Mouse (Mus musculus): ENCODE results near the gene Prtn3.

The Prtn3 gene

GRCm38 (mm10) chr10:79909092-79909922 is 35.0 kb downstream of the Prtn3 start:
- in situ Hi-C loops (cut with MboI, MseI): no loop called here

GRCm38 (mm10) chr10:79910556-79910955 is 36.3 kb downstream of the Prtn3 start, which contains the start of gene Gm26602:
Gene Gm26602, plus strand, starts transcription at chr10:79910856.
- in situ Hi-C loops (cut with MboI, MseI): loop anchor here (10.0 kb wide), 1 partner anchor 1336 kb away; the partner anchor contains the start of gene Ilvbl

GRCm38 (mm10) chr10:79912412-79912811 is 38.1 kb downstream of the Prtn3 start:
- in situ Hi-C loops (cut with MboI, MseI): loop anchor here (10.0 kb wide), 1 partner anchor 1338 kb away; the partner anchor contains the start of gene Ilvbl

GRCm38 (mm10) chr10:79914131-79914947 is 40.1 kb downstream of the Prtn3 start:
- in situ Hi-C loops (cut with MboI, MseI): loop anchor here (10.0 kb wide), 1 partner anchor 1340 kb away; the partner anchor contains the start of gene Ilvbl

GRCm38 (mm10) chr10:79914948-79915596 is 40.8 kb downstream of the Prtn3 start:
- in situ Hi-C loops (cut with MboI, MseI): loop anchor here (10.0 kb wide), 1 partner anchor 1340 kb away; the partner anchor contains the start of gene Ilvbl

DNA sequence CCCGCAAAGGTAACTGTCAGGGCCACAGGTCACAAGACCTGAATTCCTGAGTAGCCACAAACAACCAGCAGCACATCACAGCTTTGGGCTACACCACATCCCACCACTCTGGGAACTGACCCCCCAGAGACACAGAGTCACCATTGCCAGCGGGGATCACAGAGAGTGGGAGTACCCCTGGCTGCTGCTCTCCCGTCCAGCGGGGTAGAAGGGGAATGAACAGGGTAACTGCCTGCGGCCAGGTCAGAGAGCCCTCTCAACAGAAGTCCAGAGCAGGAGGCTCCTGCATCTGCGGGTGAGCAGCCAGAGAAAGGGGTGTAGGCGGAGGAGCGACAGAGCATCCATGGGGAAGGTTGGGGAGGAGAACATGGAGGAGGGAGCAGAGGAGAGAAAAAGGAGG is 41.8 kb downstream of the Prtn3 start:
- in situ Hi-C loops (cut with MboI, MseI): loop anchor here (10.0 kb wide), 1 partner anchor 1341 kb away; the partner anchor contains the start of gene Ilvbl

GRCm38 (mm10) chr10:79916808-79917531 is 42.7 kb downstream of the Prtn3 start, which contains the start of gene Kiss1r:
Gene Kiss1r, plus strand, starts transcription at chr10:79916971.
- in situ Hi-C loops (cut with MboI, MseI): loop anchor here (10.0 kb wide), 1 partner anchor 1342 kb away; the partner anchor contains the start of gene Ilvbl

DNA sequence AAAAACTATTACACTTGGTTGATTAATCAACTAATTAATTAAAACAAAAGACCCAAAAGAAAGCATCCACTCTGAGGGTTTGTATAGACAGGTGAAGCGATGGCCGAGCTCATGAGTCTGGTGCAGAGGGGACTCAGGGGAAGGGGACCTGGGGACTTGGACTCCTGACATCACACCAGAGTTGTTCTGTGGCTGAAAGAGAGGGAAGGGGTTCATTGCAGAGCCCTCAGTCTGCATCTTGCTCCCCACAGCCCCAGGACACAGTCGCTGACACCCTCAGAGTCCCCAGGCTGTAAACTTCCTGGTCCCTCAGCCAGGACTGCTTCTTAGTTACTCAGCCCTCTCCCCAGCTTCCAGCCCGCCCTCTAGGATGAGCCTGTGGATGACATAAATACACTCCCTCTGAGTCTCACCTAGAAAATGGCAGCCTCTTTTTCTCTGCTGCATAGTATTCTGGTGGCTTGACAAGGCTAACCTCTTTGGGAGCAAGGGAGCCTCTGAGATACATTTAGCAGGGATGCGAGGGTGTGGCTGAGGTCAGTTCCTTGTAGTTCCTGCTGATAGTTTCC is 43.3 kb downstream of the Prtn3 start:
- in situ Hi-C loops (cut with MboI, MseI): loop anchor here (10.0 kb wide), 1 partner anchor 1343 kb away; the partner anchor contains the start of gene Ilvbl

DNA sequence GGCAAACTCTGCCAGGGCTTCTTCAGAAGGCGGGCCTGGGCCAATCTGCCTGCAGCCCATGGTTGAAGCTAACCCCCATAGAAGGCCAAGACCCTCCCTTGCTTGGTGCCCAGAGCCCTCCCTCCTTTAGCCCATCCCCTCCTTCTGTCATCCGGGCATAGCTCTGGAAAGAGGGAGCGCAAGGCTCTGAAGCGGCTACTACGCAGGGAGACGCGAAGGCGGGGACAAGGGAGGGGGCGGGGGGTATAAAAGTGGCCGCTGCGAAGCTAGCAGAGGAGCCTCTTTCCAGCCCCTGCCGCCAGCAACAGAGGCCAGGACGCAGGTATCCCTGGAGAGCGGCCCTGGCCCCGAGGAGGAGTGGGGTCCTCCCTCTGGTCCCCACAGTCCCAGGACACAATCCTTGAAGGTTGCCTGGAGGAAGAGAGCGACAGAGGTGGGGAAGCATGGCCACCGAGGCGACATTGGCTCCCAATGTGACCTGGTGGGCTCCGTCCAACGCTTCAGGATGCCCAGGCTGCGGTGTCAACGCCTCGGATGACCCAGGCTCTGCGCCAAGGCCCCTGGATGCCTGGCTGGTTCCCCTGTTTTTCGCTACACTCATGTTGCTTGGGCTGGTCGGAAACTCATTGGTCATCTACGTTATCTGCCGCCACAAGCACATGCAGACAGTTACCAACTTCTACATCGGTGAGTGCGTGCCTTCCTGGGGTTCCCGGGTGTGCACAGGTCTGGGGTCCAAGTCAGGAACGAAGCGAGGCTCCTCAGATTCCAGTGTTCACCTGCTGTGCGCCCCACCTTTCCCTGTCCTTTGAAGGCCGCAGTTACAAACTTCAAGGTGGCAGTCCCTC is 44.2 kb downstream of the Prtn3 start:
- in situ Hi-C loops (cut with MboI, MseI): loop anchor here (10.0 kb wide), 1 partner anchor 1344 kb away; the partner anchor contains the start of gene Ilvbl

DNA sequence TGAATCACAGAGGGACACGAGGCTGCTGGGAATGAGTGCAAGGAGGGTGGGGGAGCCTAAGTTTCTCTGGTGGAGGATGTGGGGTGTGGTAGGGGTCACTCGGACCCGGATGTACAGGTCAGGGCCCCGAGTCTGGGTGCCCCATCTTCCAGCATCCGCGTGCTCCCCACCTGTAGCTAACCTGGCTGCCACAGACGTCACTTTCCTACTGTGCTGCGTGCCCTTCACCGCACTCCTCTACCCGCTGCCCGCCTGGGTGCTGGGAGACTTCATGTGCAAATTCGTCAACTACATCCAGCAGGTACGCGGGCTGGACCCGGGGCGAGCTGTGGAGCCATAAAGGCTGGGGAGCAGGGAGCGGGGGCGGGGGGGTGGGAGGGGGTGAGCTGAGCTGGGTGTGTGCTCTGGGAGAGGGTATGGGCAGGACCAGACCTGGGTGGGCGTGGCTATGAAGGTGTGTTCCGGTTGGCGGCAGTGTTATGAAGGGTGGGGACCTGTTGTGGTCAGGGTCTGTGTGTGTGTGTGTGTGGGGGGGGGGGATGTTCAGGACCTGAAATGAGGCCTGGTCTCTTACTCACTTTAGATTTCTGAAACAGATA is 45.1 kb downstream of the Prtn3 start:
- in situ Hi-C loops (cut with MboI, MseI): loop anchor here (10.0 kb wide), 1 partner anchor 1345 kb away; the partner anchor contains the start of gene Ilvbl

GRCm38 (mm10) chr10:79920056-79920890 is 46.0 kb downstream of the Prtn3 start:
- in situ Hi-C loops (cut with MboI, MseI): no loop called here

GRCm38 (mm10) chr10:79920958-79921535 is 46.8 kb downstream of the Prtn3 start, which contains the start of gene R3hdm4:
Gene R3hdm4, minus strand, starts transcription at chr10:79921208.
- in situ Hi-C loops (cut with MboI, MseI): no loop called here

DNA sequence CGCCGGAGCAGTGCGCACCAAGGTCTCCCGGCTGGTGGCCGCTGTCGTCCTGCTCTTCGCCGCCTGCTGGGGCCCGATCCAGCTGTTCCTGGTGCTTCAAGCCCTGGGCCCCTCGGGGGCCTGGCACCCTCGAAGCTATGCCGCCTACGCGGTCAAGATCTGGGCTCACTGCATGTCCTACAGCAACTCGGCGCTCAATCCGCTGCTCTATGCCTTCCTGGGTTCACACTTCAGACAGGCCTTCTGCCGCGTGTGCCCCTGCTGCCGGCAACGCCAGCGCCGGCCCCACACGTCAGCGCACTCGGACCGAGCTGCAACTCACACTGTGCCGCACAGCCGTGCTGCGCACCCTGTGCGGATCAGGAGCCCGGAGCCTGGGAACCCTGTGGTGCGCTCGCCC is 47.3 kb downstream of the Prtn3 start:
- in situ Hi-C loops (cut with MboI, MseI): no loop called here

DNA sequence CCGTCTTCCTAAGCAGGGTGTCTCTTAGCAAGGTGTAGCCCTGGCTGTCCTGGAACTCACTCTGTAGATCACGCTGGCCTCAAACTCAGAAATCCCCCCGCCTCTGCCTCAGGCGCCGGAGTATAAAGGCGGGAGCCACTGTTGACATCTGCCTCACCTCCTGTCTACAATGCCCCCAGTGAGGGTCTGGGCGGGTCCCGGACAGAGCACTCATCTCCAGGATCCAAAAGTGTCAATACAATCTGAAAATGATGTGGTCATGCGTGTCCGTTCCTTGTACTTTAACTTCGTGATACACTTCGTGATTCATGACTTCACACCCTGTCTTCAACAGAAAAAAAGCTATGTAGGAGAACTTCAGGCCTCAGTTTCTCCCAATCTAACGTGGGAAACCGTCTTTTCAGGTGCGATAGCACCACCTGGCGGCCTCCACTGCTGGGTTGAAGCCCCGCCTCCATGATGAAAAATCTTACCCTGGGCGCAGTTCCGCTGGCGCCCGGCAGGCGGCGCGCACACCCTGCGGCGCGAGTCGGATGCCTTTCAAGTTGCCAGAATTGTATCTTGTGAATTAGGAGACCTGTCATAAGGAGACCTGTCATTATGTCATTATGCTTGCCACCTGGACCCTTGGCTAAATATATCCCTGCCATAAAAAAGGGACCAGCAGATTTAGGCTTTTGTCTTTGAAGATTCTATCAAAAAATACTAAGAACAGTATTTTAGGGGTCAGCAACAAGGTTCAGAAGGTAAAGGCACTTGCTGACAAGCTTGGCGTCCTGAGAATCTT is 50.9 kb downstream of the Prtn3 start:
- in situ Hi-C loops (cut with MboI, MseI): loop anchor here (5.0 kb wide), 1 partner anchor 92 kb away; the partner anchor contains the start of gene Arhgap45

DNA sequence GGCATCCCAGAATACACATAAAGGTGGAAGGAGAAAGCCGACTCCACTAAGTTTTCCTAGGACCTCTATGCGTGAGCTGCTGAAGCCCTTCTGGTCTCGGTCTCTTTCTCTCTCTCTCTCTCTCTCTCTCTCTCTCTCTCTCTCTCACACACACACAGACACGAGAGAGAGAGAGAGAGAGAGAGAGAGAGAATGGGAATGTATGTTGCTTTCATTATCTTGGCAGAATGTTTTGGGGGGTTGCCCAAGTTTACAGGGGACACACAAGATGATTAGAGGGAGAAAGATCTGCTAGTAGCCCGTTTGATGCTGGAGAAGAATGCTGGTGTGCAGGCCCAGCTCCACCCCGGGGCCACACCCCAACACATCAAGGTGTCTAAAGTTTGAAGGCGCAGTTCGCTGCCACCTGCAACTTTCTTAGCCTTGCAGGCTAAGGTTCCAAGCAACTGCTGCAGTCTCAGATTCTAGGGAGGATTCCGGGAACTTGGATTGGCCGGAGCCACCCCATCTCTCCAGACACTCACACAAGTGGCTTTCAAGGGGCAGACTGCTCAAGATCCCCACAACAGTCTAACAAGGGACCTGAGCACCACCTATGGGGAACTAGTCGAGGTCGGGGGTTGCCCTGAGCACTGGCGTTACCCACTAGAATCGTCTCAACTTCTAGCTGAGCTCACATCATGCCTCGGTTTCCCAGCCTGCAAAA is 51.7 kb downstream of the Prtn3 start:
- in situ Hi-C loops (cut with MboI, MseI): loop anchor here (5.0 kb wide), 1 partner anchor 91 kb away; the partner anchor contains the start of gene Arhgap45
